Mouse (Mus musculus) hindbrain, embryonic 14.5 days (tissue): ENCODE measurements around the gene Gpsm1. TPM values are rescaled to one million over a fixed set of nuclear protein-coding genes. Genes with fewer than 3 reads are reported as not detected.

Experiments used
- ATAC-seq: fragments of 200-750 bp; cut with Nextera tagmentation; 2 replicates; pipeline ENCODE4 v1.8.0; 2017; ENCODE audit warnings: moderate number of reproducible peaks, mild to moderate bottlenecking, moderate TSS enrichment, moderate library complexity; ENCODE audit not compliant: low FRiP score
- DNase-seq: peaks from one replicate; pipeline ENCODE4 v3.0.0-alpha.2; 2015; ENCODE audit warnings: low spot score
- H3K27ac ChIP-seq: fragments of 300-500 bp; sonication (generic); 2 replicates; pipeline ENCODE4 v1.5.1; 2014; ENCODE audit warnings: mild to moderate bottlenecking, moderate library complexity
- H3K27me3 ChIP-seq: fragments of 300-500 bp; sonication (generic); 2 replicates; pipeline ENCODE4 v1.6.1; 2014; ENCODE audit warnings: mild to moderate bottlenecking, low read length, mixed read lengths; ENCODE audit not compliant: control insufficient read depth, insufficient read depth
- H3K36me3 ChIP-seq: fragments of 300-500 bp; sonication (generic); replicated peaks from 2 replicates; pipeline ENCODE4 v1.6.1; 2014; ENCODE audit not compliant: control insufficient read depth, insufficient read depth
- H3K4me1 ChIP-seq: fragments of 300-500 bp; sonication (generic); replicated peaks from 2 replicates; pipeline ENCODE4 v1.6.1; 2014; ENCODE audit warnings: antibody characterized with exemption, low read length, mixed read lengths; ENCODE audit not compliant: control insufficient read depth, insufficient read depth
- H3K4me2 ChIP-seq: fragments of 300-500 bp; sonication (generic); replicated peaks from 2 replicates; pipeline ENCODE4 v1.6.1; 2014; ENCODE audit warnings: mild to moderate bottlenecking, moderate library complexity
- H3K4me3 ChIP-seq: fragments of 300-500 bp; sonication (generic); replicated peaks from 2 replicates; pipeline ENCODE4 v1.5.1; 2014; ENCODE audit warnings: mild to moderate bottlenecking, low read length
- H3K9ac ChIP-seq: fragments of 300-500 bp; sonication (generic); 2 replicates; pipeline ENCODE4 v1.6.1; 2014
- H3K9me3 ChIP-seq: fragments of 300-500 bp; sonication (generic); 2 replicates; pipeline ENCODE4 v1.6.1; 2016; ENCODE audit warnings: low read length; ENCODE audit not compliant: control insufficient read depth
- WGBS: fragments of 180-500 bp; shearing (Covaris S2); extraction: QIAGEN DNeasy Blood & Tissue Kit; methylation state at CpG from one replicate; pipeline ENCODE4 v1.1.7; 2014; 5-methylcytosine and 5-hydroxymethylcytosine counted together
- polyA plus RNA-seq: library from polyadenylated mRNA; unstranded; fragments of >200 nt; fragmentation: Nextera tagmentation; extraction: Ambion mirVana; gene quantifications from 2 replicates; pipeline ENCODE4 v1.2.1, GENCODE M21; 2014

Gpsm1 gene
- polyA plus RNA-seq, 1 experiment from 2014 or later, result 96.7 TPM

DNA sequence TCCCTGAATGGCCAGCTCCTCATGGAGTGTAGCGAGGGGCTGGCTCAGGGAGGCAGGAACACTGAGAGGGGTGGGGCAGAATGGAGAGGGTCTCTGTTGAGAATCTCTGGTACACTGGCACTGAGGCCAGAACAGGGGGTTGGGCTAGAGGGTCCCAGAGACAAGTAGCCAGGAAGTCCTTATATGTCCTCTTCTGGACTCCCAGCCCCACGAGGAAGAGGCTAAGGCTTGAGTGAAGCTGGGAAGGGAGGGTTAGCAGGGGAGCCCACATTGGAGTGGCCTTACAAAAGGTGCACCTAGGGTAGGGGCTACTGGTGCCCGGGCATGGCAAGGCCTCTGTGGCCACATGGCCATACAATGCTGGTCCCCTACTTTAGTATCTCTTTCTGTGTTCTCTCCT, 2.1 kb downstream of the Gpsm1 start:
- WGBS, result 67% methylated on average over 3 of the region's 3 CpGs
- Histone ChIP-seq H3K4me3 (peak overlapping the region; percentile 52), H3K9me3 (no peaks in the 10 kb centered on the region), H3K4me1 (peaks cover 59% of the 10 kb centered on the region), H3K27me3 (no peaks in the 10 kb centered on the region), H3K9ac (peak overlapping the region; percentile 81), H3K36me3 (peaks cover 3% of the 10 kb centered on the region), H3K4me2 (peak overlapping the region; percentile 99), H3K27ac (no peak overlapping the region)
- DNase-seq (no peak), ATAC-seq (no peak)

DNA sequence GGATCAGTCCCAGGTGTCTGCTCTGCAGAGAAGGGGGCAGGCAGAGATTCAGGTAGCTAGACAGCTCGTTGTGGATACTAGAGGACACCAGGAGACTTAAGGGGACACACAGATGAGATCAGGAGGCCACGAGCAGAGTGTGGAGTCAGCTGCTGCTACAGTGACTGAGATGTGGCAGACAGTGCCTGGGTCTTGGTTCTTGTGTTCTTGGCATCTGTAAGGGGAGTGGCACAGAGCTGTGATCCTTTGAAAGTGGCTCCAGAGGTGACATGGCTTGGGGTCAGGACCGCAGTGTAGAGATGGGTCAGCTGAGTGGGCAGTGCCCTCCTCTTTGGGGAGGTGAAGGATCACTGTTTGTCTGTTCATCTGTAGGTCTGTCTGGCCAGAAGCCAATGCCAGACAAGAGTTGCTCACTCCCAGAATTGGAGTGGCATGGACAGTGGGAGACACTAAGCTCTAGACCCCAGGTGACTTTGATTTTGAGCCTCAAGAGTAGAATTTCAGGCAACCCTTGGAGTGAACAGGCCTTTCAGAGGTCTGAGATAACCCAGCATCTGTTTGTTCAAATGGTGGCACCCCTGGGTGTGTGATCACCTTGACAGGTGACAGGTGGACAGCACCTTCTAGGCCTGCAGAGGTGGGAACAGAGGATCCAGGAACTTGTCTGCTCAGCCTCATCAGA, 2.8 kb downstream of the Gpsm1 start:
- H3K36me3 ChIP-seq, result peaks cover 10% of the 10 kb centered on the region
- H3K27me3 ChIP-seq, result no peaks in the 10 kb centered on the region
- no peaks in the 10 kb centered on the region for H3K9me3 ChIP-seq
- H3K4me1 ChIP-seq, result peaks cover 60% of the 10 kb centered on the region
- peak overlapping the region; percentile 81; the same call in 1 of the 2 replicates for H3K9ac ChIP-seq
- H3K27ac ChIP-seq, result no peak overlapping the region
- no peak for ATAC-seq
- 92% methylated on average over 3 of the region's 3 CpGs for WGBS
- H3K4me3 ChIP-seq, result 0 out of 2 replicates have a peak overlapping the region, but pooled peaks have one; percentile 52
- no peak for DNase-seq
- H3K4me2 ChIP-seq, result peak overlapping the region; percentile 99

DNA sequence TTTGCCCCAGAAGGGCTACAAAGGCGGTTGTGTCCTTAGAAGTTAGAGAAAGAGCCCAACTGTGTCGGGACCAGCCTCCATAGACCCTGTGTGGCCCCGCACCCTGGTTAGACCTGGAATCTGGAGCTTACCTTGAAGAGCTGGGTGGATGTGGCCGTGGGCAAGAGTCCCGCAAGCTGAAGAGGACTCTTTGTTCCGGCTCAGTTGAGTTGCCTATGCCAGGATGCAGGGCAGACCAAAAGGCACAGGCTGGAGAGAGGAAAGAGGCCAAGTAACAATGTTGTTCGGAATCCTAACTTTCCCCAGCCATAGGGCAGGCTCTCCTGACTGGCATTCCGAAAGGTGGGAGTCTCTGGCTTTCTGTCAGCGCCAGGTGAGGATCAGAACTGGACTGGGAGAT, 3.8 kb downstream of the Gpsm1 start:
- no peaks in the 10 kb centered on the region for H3K27me3 ChIP-seq
- H3K4me2 ChIP-seq, result no peak overlapping the region
- H3K9me3 ChIP-seq, result no peaks in the 10 kb centered on the region
- no peak overlapping the region for H3K27ac ChIP-seq
- H3K36me3 ChIP-seq, result peaks cover 20% of the 10 kb centered on the region
- peaks cover 59% of the 10 kb centered on the region for H3K4me1 ChIP-seq
- no peak overlapping the region for H3K4me3 ChIP-seq
- WGBS, result 90% methylated on average over 9 of the region's 9 CpGs
- DNase-seq (no peak), ATAC-seq (no peak)
- no peak overlapping the region for H3K9ac ChIP-seq

DNA sequence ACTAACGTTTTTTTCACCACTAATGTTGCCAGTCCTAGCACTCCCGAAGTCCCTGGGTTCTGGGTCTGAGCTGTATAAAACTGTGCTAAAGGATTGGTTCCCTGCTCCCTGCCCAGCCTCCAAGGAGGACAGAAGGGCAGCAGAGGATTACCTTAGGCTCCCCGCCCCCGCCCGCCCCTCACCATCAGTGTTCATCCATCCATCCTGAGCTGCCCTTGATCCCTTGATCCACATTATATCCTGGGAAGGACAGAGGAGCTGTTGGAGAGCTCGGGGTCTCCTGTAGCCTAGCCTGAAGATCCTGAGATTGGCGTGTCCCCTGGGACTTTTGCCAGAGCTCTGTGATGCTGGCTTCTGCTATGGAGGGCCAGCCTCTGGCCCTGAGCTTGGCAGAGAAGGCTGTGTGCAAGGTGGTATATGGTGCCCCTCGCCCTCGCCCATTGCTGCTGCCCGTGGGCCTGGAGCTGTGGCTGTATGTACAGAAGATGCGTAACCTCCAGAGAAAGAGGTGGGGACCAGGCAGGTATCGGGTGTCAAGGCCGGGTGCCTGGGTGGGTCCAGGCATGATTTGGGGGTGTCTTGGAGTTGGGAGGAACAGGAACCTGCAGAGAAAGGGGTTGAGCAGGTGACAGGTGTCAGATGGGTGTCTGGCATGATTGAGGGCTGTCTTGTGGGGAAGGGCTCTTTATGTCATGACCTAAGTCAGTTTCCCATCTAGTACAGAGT, 4.4 kb downstream of the Gpsm1 start:
- no peak for DNase-seq
- Histone ChIP-seq H3K4me3 (no peak overlapping the region), H3K9me3 (no peaks in the 10 kb centered on the region), H3K27ac (no peak overlapping the region), H3K27me3 (no peaks in the 10 kb centered on the region), H3K36me3 (peaks cover 26% of the 10 kb centered on the region), H3K9ac (no peak overlapping the region), H3K4me1 (peaks cover 53% of the 10 kb centered on the region), H3K4me2 (0 out of 2 replicates have a peak overlapping the region, but pooled peaks have one; percentile 2)
- 87% methylated on average over 13 of the region's 13 CpGs for WGBS
- no peak for ATAC-seq

DNA sequence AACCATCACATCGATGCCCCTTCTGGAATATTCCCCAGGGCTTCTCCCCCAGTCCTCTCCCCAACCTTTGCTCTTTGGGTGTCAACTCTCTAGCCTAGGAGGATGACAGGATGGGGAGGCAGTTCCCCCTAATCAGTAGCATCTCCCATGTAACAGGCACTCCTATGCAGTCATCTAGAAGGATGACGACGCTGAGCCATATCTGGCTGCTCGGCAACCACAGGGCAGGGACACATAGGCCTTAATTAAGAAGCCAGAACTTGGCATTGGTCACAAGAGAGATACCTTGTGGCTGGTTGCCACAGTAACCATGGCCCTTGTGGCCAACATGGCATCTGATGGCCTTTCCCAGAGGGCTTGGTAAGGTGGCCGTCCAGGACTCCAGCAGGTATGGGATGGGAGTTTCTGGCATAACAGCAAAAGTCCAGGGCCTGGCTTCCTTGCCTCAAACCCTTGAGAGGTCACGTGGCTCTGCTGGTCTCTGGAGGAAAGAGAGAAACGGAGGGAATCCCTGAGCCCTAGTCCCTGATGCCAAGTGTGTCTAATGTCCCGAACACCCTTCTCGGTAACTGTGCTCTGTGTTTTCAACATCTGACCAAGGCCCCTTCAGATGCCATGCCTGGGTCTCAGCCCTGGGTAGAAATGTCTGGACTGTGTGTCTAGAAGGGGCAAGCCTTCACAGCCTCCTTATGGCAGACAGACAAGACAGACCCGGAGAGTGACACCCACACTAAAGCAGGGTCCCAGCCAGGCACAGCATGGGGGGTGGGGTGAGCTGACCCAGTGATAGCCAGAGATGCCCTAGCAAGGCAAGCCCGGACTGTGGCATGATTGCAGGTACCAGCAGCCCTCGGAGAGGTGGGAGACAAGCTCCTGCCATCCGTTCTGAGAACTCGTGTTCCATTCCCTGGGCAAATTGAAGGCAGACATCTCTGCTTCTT, 5.2 kb downstream of the Gpsm1 start:
- H3K36me3 ChIP-seq, result peaks cover 34% of the 10 kb centered on the region
- no peak for DNase-seq
- H3K27me3 ChIP-seq, result no peaks in the 10 kb centered on the region
- H3K4me2 ChIP-seq, result no peak overlapping the region
- no peak overlapping the region for H3K9ac ChIP-seq
- H3K4me1 ChIP-seq, result peaks cover 49% of the 10 kb centered on the region
- no peak for ATAC-seq
- 84% methylated on average over 14 of the region's 14 CpGs for WGBS
- H3K9me3 ChIP-seq, result no peaks in the 10 kb centered on the region
- H3K27ac ChIP-seq, result no peak overlapping the region
- no peak overlapping the region for H3K4me3 ChIP-seq

DNA sequence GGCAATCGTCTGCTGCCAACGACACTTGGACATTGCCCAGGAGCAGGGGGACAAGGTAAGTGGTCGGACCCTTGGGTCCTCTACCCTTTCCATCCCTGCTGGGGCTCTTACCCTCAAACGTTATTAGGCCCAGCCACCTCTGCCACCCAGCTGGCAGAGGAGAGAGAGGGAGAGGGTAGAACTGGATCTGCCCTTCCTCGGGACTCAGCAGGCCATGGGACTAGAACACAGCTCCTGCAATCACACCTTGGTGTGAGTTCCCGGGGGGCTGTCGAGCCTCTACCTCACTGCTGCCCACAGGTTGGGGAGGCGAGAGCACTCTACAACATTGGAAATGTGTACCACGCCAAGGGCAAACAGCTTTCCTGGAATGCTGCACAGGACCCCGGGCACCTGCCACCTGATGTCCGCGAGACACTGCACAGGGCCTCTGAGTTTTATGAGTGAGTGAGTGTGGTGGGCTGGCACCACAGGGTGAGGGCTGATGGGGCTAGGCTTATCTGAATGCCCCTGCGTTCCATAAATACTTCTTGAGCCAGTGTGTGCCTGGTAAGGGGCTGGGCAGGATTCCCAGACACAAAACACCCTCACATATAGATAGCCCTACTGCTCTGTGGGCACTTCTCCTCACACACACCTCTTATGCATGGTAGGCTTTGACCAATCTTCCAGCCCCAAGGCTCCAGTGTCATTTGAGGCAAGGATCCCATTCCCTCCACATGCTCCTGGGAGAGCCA, 8.4 kb downstream of the Gpsm1 start:
- Histone ChIP-seq H3K4me3 (no peak overlapping the region), H3K4me2 (no peak overlapping the region), H3K9me3 (no peaks in the 10 kb centered on the region), H3K27me3 (no peaks in the 10 kb centered on the region), H3K9ac (no peak overlapping the region), H3K4me1 (peaks cover 24% of the 10 kb centered on the region), H3K27ac (no peak overlapping the region), H3K36me3 (peaks cover 62% of the 10 kb centered on the region)
- no peak for ATAC-seq
- DNase-seq, result no peak
- WGBS, result 98% methylated on average over 13 of the region's 13 CpGs

DNA sequence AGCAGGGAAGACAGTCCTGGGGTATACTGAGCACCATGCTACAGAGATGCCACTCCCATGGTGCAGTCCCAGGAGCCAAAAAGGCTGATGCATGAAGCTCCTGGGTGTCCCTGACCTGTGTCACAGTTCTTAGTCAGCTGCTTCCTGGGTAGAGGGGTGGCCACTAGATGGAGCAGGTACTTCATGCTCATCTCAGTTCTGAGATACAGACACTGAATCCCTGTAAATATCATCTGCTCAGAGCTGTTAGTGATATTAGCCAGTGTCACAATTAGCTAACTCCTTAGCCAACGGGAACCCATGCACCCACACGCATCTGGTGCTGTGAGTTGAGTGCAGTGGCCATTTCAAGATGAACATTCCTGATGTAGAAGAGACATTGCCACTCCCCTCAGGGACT, 9.6 kb downstream of the Gpsm1 start:
- WGBS, result 88% methylated on average over 2 of the region's 2 CpGs
- H3K36me3 ChIP-seq, result peaks cover 74% of the 10 kb centered on the region
- no peak for DNase-seq

DNA sequence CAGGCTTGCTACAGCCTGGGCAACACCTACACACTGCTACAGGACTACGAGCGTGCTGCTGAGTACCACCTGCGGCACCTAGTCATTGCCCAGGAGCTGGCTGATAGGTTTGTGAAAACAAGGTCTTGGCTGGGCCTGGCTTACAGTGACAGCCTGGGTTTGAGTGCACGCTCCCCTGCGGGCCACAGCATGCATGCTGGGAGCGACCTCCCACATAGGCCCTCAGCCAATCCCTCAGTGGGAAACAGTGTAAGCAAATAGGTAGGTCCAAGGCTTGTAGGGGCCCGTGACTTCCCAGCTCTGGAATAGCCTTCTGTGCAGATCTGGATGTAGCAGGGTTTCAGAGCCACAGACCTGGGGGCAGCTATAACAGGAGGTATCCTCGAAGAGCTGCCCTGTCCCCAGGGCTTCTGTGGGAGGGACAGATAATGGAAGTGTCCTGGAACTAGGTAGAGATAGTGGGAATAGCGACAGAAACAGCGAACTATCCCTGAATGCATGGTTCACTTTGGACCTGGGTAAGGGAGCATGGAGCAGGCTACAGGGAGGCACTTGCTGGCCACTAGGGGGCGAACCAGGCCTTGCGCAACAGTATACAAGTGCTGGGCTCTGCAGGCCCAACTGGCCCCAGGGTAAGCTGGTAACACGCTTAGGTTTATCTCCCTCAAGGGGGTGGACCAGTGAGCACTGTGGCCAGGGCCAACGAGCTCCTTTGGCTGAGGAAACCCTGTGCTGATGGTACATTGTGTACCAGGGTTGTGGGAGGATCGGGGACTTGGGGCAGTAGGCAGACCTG, 10.3 kb downstream of the Gpsm1 start:
- H3K4me3 ChIP-seq, result no peak overlapping the region
- no peak overlapping the region for H3K27ac ChIP-seq
- no peaks in the 10 kb centered on the region for H3K9me3 ChIP-seq
- no peak overlapping the region for H3K9ac ChIP-seq
- WGBS, result 67% methylated on average over 15 of the region's 15 CpGs
- DNase-seq, result peak; percentile 51
- peak; percentile 48; the same call in 1 of the 2 replicates for ATAC-seq
- H3K4me2 ChIP-seq, result no peak overlapping the region
- peaks cover 10% of the 10 kb centered on the region; the same call in 1 of the 2 replicates for H3K4me1 ChIP-seq
- H3K36me3 ChIP-seq, result peaks cover 81% of the 10 kb centered on the region
- no peaks in the 10 kb centered on the region for H3K27me3 ChIP-seq

More for the DNA sequence above, 9.6 kb downstream of the Gpsm1 start:
- Histone ChIP-seq H3K9ac (no peak overlapping the region), H3K4me2 (no peak overlapping the region), H3K4me1 (peaks cover 12% of the 10 kb centered on the region), H3K9me3 (no peaks in the 10 kb centered on the region), H3K27me3 (no peaks in the 10 kb centered on the region), H3K4me3 (no peak overlapping the region), H3K27ac (no peak overlapping the region)
- ATAC-seq, result no peak
